In genomic region chr19:4119716-4120487, GRCm38 (mm10) we compare ENCODE assay signal across 9 mouse cellular contexts. TPM values are rescaled to one million over a fixed set of nuclear protein-coding genes. Genes with fewer than 3 reads are reported as not detected.
DNase-seq lines count a peak whose midpoint lies in the region; ATAC-seq and TF ChIP-seq lines count a peak whose summit lies in the region.
"Had no signal": no experiment of that assay in that cellular context is flagged by ENCODE, and none has a peak within 500 bp of the region (broad histone marks: within the 10 kb centered on the region; RNA-seq: fewer than 3 reads in every experiment).

No protein-coding gene starts in this region.

- no peak for TF ChIP-seq CTCF in small intestine, adult 2 months (IDR thresholded peaks at IDR 0.05; ENCODE audit: extremely low read depth, insufficient read length, insufficient replicate concordance, low read depth, low read length)

- H3K27ac ChIP-seq in midbrain, embryonic 10.5 days (replicated peaks), result no peak overlapping the region
- no peak overlapping the region for H3K27ac ChIP-seq in midbrain, embryonic 11.5 days (ENCODE audit: low read depth, low read length)
- H3K27ac ChIP-seq in small intestine, adult 2 months (ENCODE audit: insufficient read depth, low read depth, low read length), result peak overlapping the region; percentile 46

- H3K9me3 ChIP-seq in midbrain, embryonic 10.5 days (replicated peaks), result no peaks in the 10 kb centered on the region
- no peaks in the 10 kb centered on the region for H3K9me3 ChIP-seq in midbrain, embryonic 11.5 days (ENCODE audit: control insufficient read depth, low read length)

- DNase-seq in cerebellum, adult 11-12 months, result peak; percentile 55
- no peak for DNase-seq in cerebellum, postnatal 10 days
- DNase-seq in midbrain, embryonic 10.5 days (ENCODE audit: low spot score), result no peak
- DNase-seq in midbrain, embryonic 11.5 days (ENCODE audit: low spot score, missing footprints), result no peak
- peak; percentile 94 for DNase-seq in induced T-regulatory cell, adult 2 months (ENCODE audit: low read depth)
- no peak for DNase-seq in urinary bladder, postnatal 14 days (ENCODE audit: low spot score)
- no peak for DNase-seq in gastrocnemius, postnatal 36 days
- DNase-seq: heart, postnatal 36 days had no signal

- H3K27me3 ChIP-seq in midbrain, embryonic 10.5 days (ENCODE audit: low read depth, poor library complexity, severe bottlenecking), result peaks cover 8% of the 10 kb centered on the region; the same call in 1 of the 2 replicates
- no peaks in the 10 kb centered on the region for H3K27me3 ChIP-seq in midbrain, embryonic 11.5 days (ENCODE audit: control insufficient read depth, insufficient read depth, low read length)
- H3K27me3 ChIP-seq in small intestine, adult 2 months (ENCODE audit: control insufficient read depth, insufficient read depth, low read length), result no peaks in the 10 kb centered on the region

- H3K4me3 ChIP-seq in midbrain, embryonic 10.5 days, result peak overlapping the region; percentile 61; the same call in 1 of the 2 replicates
- no peak overlapping the region for H3K4me3 ChIP-seq in midbrain, embryonic 11.5 days (ENCODE audit: low read depth, low read length)
- H3K4me3 ChIP-seq in small intestine, adult 2 months (ENCODE audit: low read depth, low read length), result no peak overlapping the region

- TF ChIP-seq POLR2A in small intestine, adult 2 months (IDR thresholded peaks at IDR 0.05; ENCODE audit: low read depth, low read length), result no peak

- intact Hi-C loops in gastrocnemius, postnatal 36 days (cut with DNase I), result no loop called here

- no peak overlapping the region for H3K9ac ChIP-seq in midbrain, embryonic 11.5 days (ENCODE audit: low read length)

- H3K36me3 ChIP-seq in midbrain, embryonic 10.5 days, result peaks cover 34% of the 10 kb centered on the region
- H3K36me3 ChIP-seq in midbrain, embryonic 11.5 days (ENCODE audit: control insufficient read depth, insufficient read depth, low read length), result no peaks in the 10 kb centered on the region
- peaks cover 23% of the 10 kb centered on the region for H3K36me3 ChIP-seq in small intestine, adult 2 months (ENCODE audit: control insufficient read depth, insufficient read depth, low read length)

- H3K4me2 ChIP-seq in midbrain, embryonic 11.5 days, result no peak overlapping the region

- no peak for ATAC-seq in midbrain, embryonic 11.5 days (ENCODE audit: low FRiP score)

- H3K4me1 ChIP-seq in midbrain, embryonic 10.5 days, result peaks cover 14% of the 10 kb centered on the region
- peaks cover 5% of the 10 kb centered on the region for H3K4me1 ChIP-seq in midbrain, embryonic 11.5 days (ENCODE audit: control insufficient read depth, insufficient read depth, low read length)
- H3K4me1 ChIP-seq in small intestine, adult 2 months (ENCODE audit: control insufficient read depth, insufficient read depth, insufficient read length, low read length), result peaks cover 17% of the 10 kb centered on the region; the same call in 1 of the 2 replicates

- 87% methylated on average over 6 of the region's 6 CpGs for WGBS in midbrain, embryonic 10.5 days
- WGBS in midbrain, embryonic 11.5 days, result 91% methylated on average over 6 of the region's 6 CpGs
- WGBS in small intestine, adult 2 months, result 66% methylated on average over 6 of the region's 6 CpGs

RNA-seq across cellular contexts. Expression of gene Aip, which starts 5.8 kb away (rescaled TPM):
- polyA plus RNA-seq in midbrain, embryonic 10.5 days (2016; fragmentation: Nextera tagmentation; extraction: Ambion mirVana), result 60.6 and 61.7 TPM in 2 replicates
- polyA plus RNA-seq in midbrain, embryonic 11.5 days (2014; fragmentation: Nextera tagmentation; extraction: Ambion mirVana), result 54.9 and 58.9 TPM in 2 replicates
- 41.3 and 59.8 TPM in 2 replicates for polyA plus RNA-seq in small intestine, adult 2 months (2012; rRNA removed)
- 10 to 100 TPM; 58.2 to 68.0 TPM for total RNA-seq in gastrocnemius, postnatal 36 days (2021)

RNA-seq across cellular contexts. Expression of gene Gpr152, which starts 19.7 kb away (rescaled TPM):
- polyA plus RNA-seq in midbrain, embryonic 10.5 days (2016; fragmentation: Nextera tagmentation; extraction: Ambion mirVana), result not detected in 2 replicates
- not detected in 2 replicates for polyA plus RNA-seq in midbrain, embryonic 11.5 days (2014; fragmentation: Nextera tagmentation; extraction: Ambion mirVana)
- polyA plus RNA-seq in small intestine, adult 2 months (2012; rRNA removed), result 0.06 TPM in 1 of 2 replicates, not detected in the other
- total RNA-seq in gastrocnemius, postnatal 36 days (2021), result not detected
- total RNA-seq: heart, postnatal 36 days had no signal

RNA-seq across cellular contexts. Expression of gene Pitpnm1, which starts 20.1 kb away (rescaled TPM):
- polyA plus RNA-seq in midbrain, embryonic 10.5 days (2016; fragmentation: Nextera tagmentation; extraction: Ambion mirVana), result 12.8 and 15.1 TPM in 2 replicates
- polyA plus RNA-seq in midbrain, embryonic 11.5 days (2014; fragmentation: Nextera tagmentation; extraction: Ambion mirVana), result 11.2 and 11.3 TPM in 2 replicates
- 108 and 197 TPM in 2 replicates for polyA plus RNA-seq in small intestine, adult 2 months (2012; rRNA removed)
- 1 to 10 TPM; 3.8 to 4.0 TPM for total RNA-seq in gastrocnemius, postnatal 36 days (2021)

RNA-seq across cellular contexts. Expression of gene Cdk2ap2, which starts 22.9 kb away (rescaled TPM):
- 76.2 and 82.5 TPM in 2 replicates for polyA plus RNA-seq in midbrain, embryonic 10.5 days (2016; fragmentation: Nextera tagmentation; extraction: Ambion mirVana)
- 60.8 and 73.5 TPM in 2 replicates for polyA plus RNA-seq in midbrain, embryonic 11.5 days (2014; fragmentation: Nextera tagmentation; extraction: Ambion mirVana)
- polyA plus RNA-seq in small intestine, adult 2 months (2012; rRNA removed), result 186 and 366 TPM in 2 replicates
- 10 to 100 TPM; 20.0 to 22.3 TPM for total RNA-seq in gastrocnemius, postnatal 36 days (2021)

RNA-seq across cellular contexts. Expression of gene Cabp4, which starts 23.9 kb away (rescaled TPM):
- polyA plus RNA-seq in midbrain, embryonic 10.5 days (2016; fragmentation: Nextera tagmentation; extraction: Ambion mirVana), result not detected in 2 replicates
- polyA plus RNA-seq in midbrain, embryonic 11.5 days (2014; fragmentation: Nextera tagmentation; extraction: Ambion mirVana), result 0.11 TPM in 1 of 2 replicates, not detected in the other
- polyA plus RNA-seq in small intestine, adult 2 months (2012; rRNA removed), result 0.25 and 0.42 TPM in 2 replicates
- total RNA-seq in gastrocnemius, postnatal 36 days (2021), result not detected

Comparison
In these comparisons a context has a peak if more than half of its experiments do, and no peak if none do; other contexts are left out.
1. DNase-seq: peak in cerebellum, adult 11-12 months (single experiment) and induced T-regulatory cell, adult 2 months (single experiment); none in cerebellum, postnatal 10 days (0 of 2), midbrain, embryonic 10.5 days (single experiment), midbrain, embryonic 11.5 days (single experiment), urinary bladder, postnatal 14 days (single experiment) and gastrocnemius, postnatal 36 days (0 of 2).